Mouse (Mus musculus) thymus, postnatal 4 days (tissue): ENCODE data around the gene Clec16a.

Experiments
- DNase-seq: peaks from one replicate; pipeline ENCODE4 v3.0.0; 2021

The Clec16a gene

GRCm38 (mm10) chr16:10727630-10728029, 182.5 kb downstream of the Clec16a start:
- no peak for DNase-seq

GRCm38 (mm10) chr16:10728886-10729285, 183.7 kb downstream of the Clec16a start:
- DNase-seq = no peak

- peak; percentile 67 for DNase-seq
These were observed 185.8 kb downstream of the Clec16a start for GRCm38 (mm10) chr16:10730941-10731340.

- peak; percentile 51 for DNase-seq
These were observed 186.6 kb downstream of the Clec16a start for GRCm38 (mm10) chr16:10731785-10732184.

GRCm38 (mm10) chr16:10732421-10732820, 187.3 kb downstream of the Clec16a start:
- peak; percentile 62 for DNase-seq

GRCm38 (mm10) chr16:10735781-10736180, 190.6 kb downstream of the Clec16a start:
- no peak for DNase-seq

GRCm38 (mm10) chr16:10736364-10736763, 191.2 kb downstream of the Clec16a start:
- DNase-seq = no peak

GRCm38 (mm10) chr16:10737571-10737970, 192.4 kb downstream of the Clec16a start:
- no peak for DNase-seq

GRCm38 (mm10) chr16:10738866-10739265, 193.7 kb downstream of the Clec16a start:
- DNase-seq = no peak

GRCm38 (mm10) chr16:10739854-10740398, 194.8 kb downstream of the Clec16a start:
- DNase-seq = peak; percentile 59

- no peak for DNase-seq
These were observed 195.9 kb downstream of the Clec16a start for GRCm38 (mm10) chr16:10741082-10741481.

GRCm38 (mm10) chr16:10749226-10749625, 204.1 kb downstream of the Clec16a start:
- peak; percentile 77 for DNase-seq

GRCm38 (mm10) chr16:10749824-10750223, 204.7 kb downstream of the Clec16a start:
- DNase-seq = peak; percentile 54

- no peak for DNase-seq
These were observed 209.6 kb downstream of the Clec16a start for GRCm38 (mm10) chr16:10754521-10755296.

GRCm38 (mm10) chr16:10756168-10756567, 211.0 kb downstream of the Clec16a start:
- no peak for DNase-seq

GRCm38 (mm10) chr16:10761182-10761581, 216.0 kb downstream of the Clec16a start:
- no peak for DNase-seq

- DNase-seq = no peak
These were observed 217.5 kb downstream of the Clec16a start for GRCm38 (mm10) chr16:10762569-10763180.

GRCm38 (mm10) chr16:10763540-10764264, 218.6 kb downstream of the Clec16a start:
- DNase-seq = no peak

GRCm38 (mm10) chr16:10764323-10764722, 219.2 kb downstream of the Clec16a start:
- no peak for DNase-seq

GRCm38 (mm10) chr16:10767158-10767557, 222.0 kb downstream of the Clec16a start:
- DNase-seq = peak; percentile 89

GRCm38 (mm10) chr16:10768821-10769220, 223.7 kb downstream of the Clec16a start:
- DNase-seq = no peak

GRCm38 (mm10) chr16:10769661-10770060, 224.5 kb downstream of the Clec16a start:
- peak; percentile 78 for DNase-seq
